Mouse (Mus musculus) lung, embryonic 14.5 days (tissue): ENCODE results near the gene Sult1a1. TPM values are rescaled to one million over a fixed set of nuclear protein-coding genes. Genes with fewer than 3 reads are reported as not detected.

Experiments used
- ATAC-seq: fragments of 200-750 bp; cut with Nextera tagmentation; 2 replicates; pipeline ENCODE4 v1.8.0; 2017; ENCODE audit warnings: mild to moderate bottlenecking, moderate TSS enrichment, moderate library complexity; ENCODE audit not compliant: insufficient read depth
- DNase-seq: peaks from one replicate; pipeline ENCODE4 v3.0.0-alpha.2; 2015
- H3K27ac ChIP-seq: fragments of 300-500 bp; sonication (generic); 2 replicates; pipeline ENCODE4 v1.5.1; 2014; ENCODE audit warnings: low read depth, mild to moderate bottlenecking, moderate library complexity
- H3K27me3 ChIP-seq: fragments of 300-500 bp; sonication (generic); 2 replicates; pipeline ENCODE4 v1.6.1; 2014; ENCODE audit warnings: low read length, control low read depth; ENCODE audit not compliant: insufficient read depth
- H3K36me3 ChIP-seq: fragments of 300-500 bp; sonication (generic); 2 replicates; pipeline ENCODE4 v1.6.1; 2014; ENCODE audit warnings: control low read depth; ENCODE audit not compliant: insufficient read depth
- H3K4me1 ChIP-seq: fragments of 300-500 bp; sonication (generic); 2 replicates; pipeline ENCODE4 v1.6.1; 2014; ENCODE audit warnings: antibody characterized with exemption, control low read depth; ENCODE audit not compliant: insufficient read depth
- H3K4me2 ChIP-seq: fragments of 300-500 bp; sonication (generic); 2 replicates; pipeline ENCODE4 v1.6.1; 2014; ENCODE audit warnings: mild to moderate bottlenecking
- H3K4me3 ChIP-seq: fragments of 300-500 bp; sonication (generic); 2 replicates; pipeline ENCODE4 v1.5.1; 2014; ENCODE audit warnings: low read depth, low read length
- H3K9ac ChIP-seq: fragments of 300-500 bp; sonication (generic); 2 replicates; pipeline ENCODE4 v1.6.1; 2014
- H3K9me3 ChIP-seq: fragments of 300-500 bp; sonication (generic); 2 replicates; pipeline ENCODE4 v1.6.1; 2016; ENCODE audit warnings: low read depth, low read length, control low read depth
- CTCF ChIP-seq: IDR thresholded peaks from 2 replicates; pipeline ENCODE4 v1.5.1; 2016; ENCODE audit warnings: antibody characterized with exemption, low read depth
- WGBS: fragments of 180-500 bp; shearing (Covaris S2); extraction: QIAGEN DNeasy Blood & Tissue Kit; methylation state at CpG from one replicate; pipeline ENCODE4 v1.1.7; 2014; 5-methylcytosine and 5-hydroxymethylcytosine counted together
- polyA plus RNA-seq: library from polyadenylated mRNA; unstranded; fragments of >200 nt; fragmentation: Nextera tagmentation; extraction: Ambion mirVana; gene quantifications from 2 replicates; pipeline ENCODE4 v1.2.1, GENCODE M21; 2014

Sult1a1 gene
- polyA plus RNA-seq, 1 experiment from 2014 or later, result 1.4 TPM

DNA sequence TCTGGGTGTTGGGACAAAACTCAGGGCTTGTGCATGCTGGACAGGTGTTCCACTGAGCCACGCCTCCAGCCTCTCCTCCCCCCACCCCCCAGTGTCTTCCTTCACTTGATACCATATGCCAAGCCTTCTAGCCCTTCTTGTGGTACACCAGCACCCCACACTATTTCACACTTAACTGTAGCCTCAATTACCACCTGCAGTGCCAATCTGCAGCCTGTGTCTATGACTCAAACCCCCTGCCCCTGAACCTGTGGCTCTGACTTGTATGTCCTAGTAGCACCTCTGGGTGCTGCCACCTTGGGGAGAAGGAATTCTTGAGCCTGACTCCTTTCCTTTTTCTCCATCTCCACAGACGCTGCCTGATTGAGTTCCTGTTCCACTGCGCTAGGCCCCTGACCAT lies 35.7 kb upstream of the Sult1a1 start:
- H3K4me1 ChIP-seq, result no peaks in the 10 kb centered on the region
- no peak overlapping the region for H3K27ac ChIP-seq
- H3K4me3 ChIP-seq, result no peak overlapping the region
- no peak overlapping the region for H3K4me2 ChIP-seq
- H3K27me3 ChIP-seq, result no peaks in the 10 kb centered on the region
- H3K9me3 ChIP-seq, result no peaks in the 10 kb centered on the region
- TF ChIP-seq CTCF, result no peak
- no peak for DNase-seq
- no peaks in the 10 kb centered on the region for H3K36me3 ChIP-seq
- no peak for ATAC-seq
- 68% methylated on average over 3 of the region's 3 CpGs for WGBS
- H3K9ac ChIP-seq, result no peak overlapping the region

DNA sequence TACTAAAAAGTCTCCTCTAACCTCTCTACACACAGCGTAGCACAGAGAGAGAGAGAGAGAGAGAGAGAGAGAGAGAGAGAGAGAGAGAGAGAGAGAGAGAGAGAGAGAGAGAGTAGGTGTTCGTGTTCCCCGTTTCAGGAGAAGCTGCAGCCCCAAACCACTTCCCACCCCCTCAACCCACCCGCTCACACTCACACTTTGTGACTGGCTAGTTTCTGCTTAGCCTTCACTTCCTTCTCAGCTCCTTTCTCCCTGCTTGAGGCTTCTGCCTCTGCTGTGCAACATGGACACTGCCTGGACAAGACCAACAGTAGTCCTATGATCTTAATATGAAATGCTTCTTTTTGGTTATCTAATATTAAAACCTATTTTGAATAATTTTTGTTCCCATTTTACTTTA lies 34.0 kb upstream of the Sult1a1 start:
- Histone ChIP-seq H3K36me3 (no peaks in the 10 kb centered on the region), H3K9ac (no peak overlapping the region), H3K27ac (no peak overlapping the region), H3K27me3 (peaks cover under 1% of the 10 kb centered on the region; the same call in 1 of the 2 replicates), H3K4me3 (no peak overlapping the region), H3K4me1 (no peaks in the 10 kb centered on the region), H3K9me3 (no peaks in the 10 kb centered on the region), H3K4me2 (no peak overlapping the region)
- TF ChIP-seq CTCF, result no peak
- WGBS, result 69% methylated on average over 4 of the region's 4 CpGs
- ATAC-seq, result no peak
- DNase-seq, result no peak

DNA sequence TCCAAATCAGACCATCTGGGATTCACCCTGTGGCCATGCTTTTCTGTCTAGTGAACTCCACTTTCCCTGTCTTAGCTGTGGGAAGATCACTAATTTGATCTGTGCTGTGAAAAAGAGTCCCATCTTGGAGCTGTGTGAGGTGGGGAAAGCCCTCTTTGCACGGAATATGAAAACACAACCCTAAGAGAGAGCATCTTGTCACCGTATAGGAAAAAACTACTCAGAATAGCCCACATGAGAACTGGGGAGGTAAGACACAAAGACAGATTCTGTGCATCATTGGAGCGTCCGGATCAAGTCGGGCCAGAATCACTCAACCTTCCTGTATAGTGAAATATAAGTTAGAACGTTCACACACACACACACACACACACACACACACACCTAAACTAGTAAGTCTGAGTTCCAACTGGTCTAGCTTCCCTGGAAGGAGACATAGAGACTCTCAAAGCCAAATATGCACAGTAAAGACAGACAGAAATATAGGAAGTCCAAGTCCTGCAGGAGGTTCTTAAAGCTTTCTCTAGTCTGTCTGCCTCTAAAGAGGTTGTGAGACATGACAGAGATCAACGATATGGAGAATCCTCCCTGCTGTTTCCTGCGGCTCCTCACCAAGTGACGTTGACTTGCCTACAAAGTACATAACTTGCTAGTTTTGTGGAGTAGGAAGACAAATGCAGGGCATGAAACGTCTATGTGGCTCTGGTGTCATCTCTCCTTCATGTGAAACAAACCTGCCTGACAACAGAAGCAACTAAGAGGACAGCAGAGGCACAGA lies 32.1 kb upstream of the Sult1a1 start:
- 80% methylated on average over 10 of the region's 10 CpGs for WGBS
- Histone ChIP-seq H3K36me3 (no peaks in the 10 kb centered on the region), H3K27ac (no peak overlapping the region), H3K9me3 (no peaks in the 10 kb centered on the region), H3K4me2 (no peak overlapping the region), H3K4me3 (no peak overlapping the region), H3K9ac (no peak overlapping the region), H3K4me1 (no peaks in the 10 kb centered on the region), H3K27me3 (peaks cover 14% of the 10 kb centered on the region; the same call in 1 of the 2 replicates)
- TF ChIP-seq CTCF, result no peak
- no peak for DNase-seq
- no peak for ATAC-seq

DNA sequence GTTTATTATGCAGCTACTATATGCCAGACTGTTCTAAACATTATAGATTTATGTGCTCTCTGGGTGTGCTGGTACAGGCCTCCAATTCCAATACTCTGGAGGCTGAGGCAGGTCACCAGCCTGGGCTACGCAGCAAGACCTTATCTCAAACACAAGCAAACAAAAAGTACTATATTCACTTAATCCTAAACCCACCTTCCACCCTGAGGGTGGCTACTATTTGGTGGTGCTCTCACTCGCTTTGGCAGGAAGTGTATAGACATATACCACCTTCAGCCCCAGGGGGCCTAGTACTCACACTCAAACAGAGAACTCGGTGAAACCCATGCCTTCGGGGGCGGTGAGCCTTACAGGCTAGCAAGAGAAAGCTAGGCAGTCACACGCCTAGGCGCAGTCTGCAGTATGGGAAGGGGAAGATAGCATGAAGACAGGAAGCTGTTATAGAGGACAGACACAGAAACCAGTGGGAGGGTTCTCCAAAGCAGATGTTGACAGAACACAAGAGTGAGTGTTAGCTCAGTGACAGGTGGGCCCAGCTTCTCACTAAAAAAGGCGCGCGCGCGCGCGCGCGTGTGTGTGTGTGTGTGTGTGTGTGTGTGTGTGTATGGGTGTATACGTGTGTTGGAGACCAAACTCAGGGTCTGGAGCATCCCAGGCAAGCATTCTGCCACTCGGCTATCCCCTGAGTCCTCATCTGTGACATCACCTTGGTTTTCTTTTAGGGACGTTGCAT lies 31.4 kb upstream of the Sult1a1 start, which contains the start of gene Coro1a:
Gene Coro1a (minus strand): TSS at position 346 of the 733 bp plus-strand sequence.
- Histone ChIP-seq H3K4me2 (no peak within 1 kb of the TSS), H3K9me3 (no peaks in the 10 kb centered on the region), H3K27ac (no peak within 1 kb of the TSS), H3K9ac (no peak within 1 kb of the TSS), H3K4me3 (no peak within 1 kb of the TSS), H3K4me1 (no peaks in the 10 kb centered on the region), H3K27me3 (peaks cover 18% of the 10 kb centered on the region; the same call in 1 of the 2 replicates), H3K36me3 (no peaks in the 10 kb centered on the region)
- DNase-seq, result no peak
- TF ChIP-seq CTCF, result no peak
- WGBS, result 81% methylated on average over 19 of the region's 19 CpGs
- ATAC-seq, result no peak

DNA sequence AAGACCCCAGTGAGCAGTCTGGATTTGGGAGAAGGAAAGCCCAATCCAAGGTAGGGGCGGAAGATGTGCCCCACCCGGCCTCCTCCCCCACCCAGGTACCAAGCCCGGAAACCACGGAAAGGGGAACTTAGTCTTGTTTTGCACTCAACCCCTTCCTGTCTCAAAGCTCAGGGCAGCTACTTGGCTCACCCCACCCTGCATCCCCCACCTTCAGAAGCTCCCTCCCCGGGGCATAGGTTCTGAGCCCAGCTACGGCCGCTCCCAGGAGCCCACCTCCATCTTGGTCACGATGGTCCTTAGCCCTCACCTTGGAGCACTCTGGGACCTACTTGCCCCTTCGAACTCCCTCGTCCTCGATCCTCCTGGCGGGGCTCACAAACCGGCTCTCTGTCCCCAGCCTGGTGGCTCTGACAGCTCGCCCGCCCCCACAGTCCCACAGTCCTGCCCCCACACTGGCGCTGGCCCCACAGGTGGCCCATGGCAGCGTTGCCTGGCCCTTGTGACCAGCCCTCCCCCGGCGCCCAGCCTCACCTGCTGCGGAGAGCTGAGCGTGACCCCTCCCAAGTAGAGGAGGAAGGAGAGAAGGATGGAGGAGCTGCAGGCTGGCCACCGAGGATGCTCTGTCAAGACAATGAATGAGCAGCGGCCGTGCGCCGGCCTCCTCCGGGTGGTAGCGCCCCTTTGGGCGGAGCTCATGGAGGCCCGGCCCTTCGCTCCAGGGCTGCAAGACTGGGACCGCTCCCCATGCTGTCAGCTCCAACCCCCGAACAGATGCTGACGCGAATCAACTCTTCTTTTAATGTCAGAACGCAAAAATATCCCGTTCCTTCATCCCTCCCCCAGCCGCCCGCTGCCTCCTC lies 28.1 kb upstream of the Sult1a1 start:
- WGBS, result 2% methylated on average over 39 of the region's 39 CpGs
- no peaks in the 10 kb centered on the region for H3K36me3 ChIP-seq
- ATAC-seq (peak; percentile 69), DNase-seq (peak; percentile 85)
- H3K4me3 ChIP-seq, result peak overlapping the region; percentile 38
- H3K27ac ChIP-seq, result no peak overlapping the region
- TF ChIP-seq CTCF, result 0 out of 2 replicates have a peak, but pooled peaks have one; percentile 17
- no peaks in the 10 kb centered on the region for H3K9me3 ChIP-seq
- H3K9ac ChIP-seq, result peak overlapping the region; percentile 44
- H3K4me1 ChIP-seq, result no peaks in the 10 kb centered on the region; the same call in 1 of the 2 replicates
- peak overlapping the region; percentile 73 for H3K4me2 ChIP-seq
- H3K27me3 ChIP-seq, result peaks cover 19% of the 10 kb centered on the region; the same call in 1 of the 2 replicates

DNA sequence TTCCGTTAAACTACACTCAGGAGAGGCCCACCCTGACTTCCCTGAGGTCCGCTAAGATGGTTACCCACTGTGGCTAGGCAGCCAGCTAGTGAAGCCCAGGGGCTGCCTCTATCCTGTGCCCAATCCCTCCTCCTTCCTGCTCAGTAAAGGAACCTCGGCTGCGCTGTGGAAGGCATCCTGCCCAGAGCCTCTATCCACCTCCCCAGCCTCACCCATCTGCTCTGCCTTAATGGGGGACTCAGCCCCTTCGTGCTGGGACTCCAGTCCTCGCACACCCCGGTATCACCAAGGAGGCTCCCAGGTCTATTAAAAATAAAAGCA lies 27.5 kb upstream of the Sult1a1 start:
- DNase-seq (no peak), ATAC-seq (no peak)
- TF ChIP-seq CTCF, result no peak
- peak overlapping the region; percentile 38 for H3K4me3 ChIP-seq
- peak overlapping the region; percentile 38; the same call in 1 of the 2 replicates for H3K9ac ChIP-seq
- H3K9me3 ChIP-seq, result no peaks in the 10 kb centered on the region
- peaks cover 19% of the 10 kb centered on the region; the same call in 1 of the 2 replicates for H3K27me3 ChIP-seq
- H3K4me1 ChIP-seq, result no peaks in the 10 kb centered on the region; the same call in 1 of the 2 replicates
- 23% methylated on average over 7 of the region's 7 CpGs for WGBS
- H3K36me3 ChIP-seq, result no peaks in the 10 kb centered on the region
- H3K27ac ChIP-seq, result no peak overlapping the region
- H3K4me2 ChIP-seq, result peak overlapping the region; percentile 73
